Mouse (Mus musculus): ENCODE data around the gene Ccdc113. TPM values are rescaled to one million over a fixed set of nuclear protein-coding genes. Genes with fewer than 3 reads are reported as not detected.
"Not testable (repeated sequence)": the region's sequence is repeated elsewhere in the genome, so short reads cannot be mapped to it uniquely, and the experiment has no call there.

Gene Ccdc113
- polyA plus RNA-seq, 1 experiment from 2014 or later, result 2.7 TPM

DNA sequence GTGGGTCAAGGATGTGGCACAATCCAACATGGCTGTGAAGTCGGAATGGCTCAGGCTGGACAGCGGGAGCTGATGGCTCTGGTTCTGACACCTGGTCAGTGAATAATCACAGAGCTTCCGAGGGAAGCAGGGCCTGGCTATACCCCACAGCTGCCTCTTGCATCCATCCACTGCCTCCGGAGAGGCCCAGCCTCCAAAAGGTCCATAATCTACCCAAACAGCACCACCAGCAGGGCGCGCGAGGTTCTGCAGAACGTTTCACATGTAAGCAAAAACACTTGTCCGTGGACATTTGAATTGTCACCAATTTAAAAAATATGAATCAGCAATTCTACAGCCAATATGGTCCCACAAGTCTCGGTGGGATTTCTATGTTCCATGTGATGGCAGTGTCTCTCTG, 55.4 kb downstream of the Ccdc113 start:
- no peak overlapping the region for H3K4me3 ChIP-seq
- no peak overlapping the region for H3K27ac ChIP-seq
- WGBS, result 59% methylated on average over 10 of the region's 10 CpGs
- H3K9me3 ChIP-seq, result no peaks in the 10 kb centered on the region
- no peaks in the 10 kb centered on the region for H3K36me3 ChIP-seq
- H3K9ac ChIP-seq, result no peak overlapping the region
- no peak overlapping the region for H3K4me2 ChIP-seq
- H3K4me1 ChIP-seq, result no peaks in the 10 kb centered on the region
- no peaks in the 10 kb centered on the region for H3K27me3 ChIP-seq
- no peak; the same call in 1 of the 2 replicates for ATAC-seq (ENCODE audit: borderline replicate concordance, extremely low read depth, low FRiP score, low TSS enrichment)

GRCm38 (mm10) chr8:95590539-95590938, 56.7 kb downstream of the Ccdc113 start:
- Histone ChIP-seq H3K4me2 (no peak overlapping the region), H3K4me3 (no peak overlapping the region), H3K36me3 (no peaks in the 10 kb centered on the region), H3K4me1 (no peaks in the 10 kb centered on the region), H3K9me3 (no peaks in the 10 kb centered on the region), H3K27ac (no peak overlapping the region), H3K27me3 (no peaks in the 10 kb centered on the region), H3K9ac (no peak overlapping the region)
- WGBS, result 72% methylated on average over 4 of the region's 4 CpGs
- no peak for ATAC-seq (ENCODE audit: borderline replicate concordance, extremely low read depth, low FRiP score, low TSS enrichment)

DNA sequence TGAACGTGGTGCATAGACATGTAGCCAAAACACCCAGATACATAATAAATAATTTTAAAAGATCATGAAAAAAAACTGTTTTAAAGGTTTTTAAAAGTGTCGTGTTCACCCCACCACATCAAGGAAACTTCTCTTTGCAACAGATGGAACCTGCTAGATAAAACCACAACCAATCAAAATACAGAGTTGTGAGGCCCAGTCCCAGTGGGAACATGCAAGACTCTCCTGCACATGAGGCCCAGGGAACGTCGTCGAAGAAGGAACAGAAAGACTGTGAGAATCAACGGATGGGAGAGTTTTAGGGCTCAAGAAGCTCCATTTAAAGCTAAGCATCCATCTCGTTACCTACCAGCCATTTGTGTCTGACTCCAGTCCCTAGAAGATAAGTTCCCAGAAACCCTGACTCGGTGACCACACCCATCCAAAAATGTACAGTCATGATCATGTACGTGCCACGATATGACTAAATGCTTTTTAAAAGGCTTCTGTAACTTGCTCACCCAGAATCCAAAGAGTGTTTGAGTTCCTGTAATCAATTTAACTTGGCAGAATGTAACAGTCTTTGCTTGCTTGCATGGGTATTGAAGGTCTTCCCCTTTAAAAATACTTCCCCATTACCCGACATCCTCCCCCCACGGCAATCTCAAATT, 58.4 kb downstream of the Ccdc113 start:
- WGBS, result 77% methylated on average over 12 of the region's 12 CpGs
- Histone ChIP-seq H3K4me3 (no peak overlapping the region), H3K4me2 (no peak overlapping the region), H3K27me3 (no peaks in the 10 kb centered on the region), H3K9me3 (no peaks in the 10 kb centered on the region), H3K9ac (no peak overlapping the region), H3K36me3 (no peaks in the 10 kb centered on the region), H3K27ac (no peak overlapping the region), H3K4me1 (no peaks in the 10 kb centered on the region)
- no peak for ATAC-seq (ENCODE audit: borderline replicate concordance, extremely low read depth, low FRiP score, low TSS enrichment)

GRCm38 (mm10) chr8:95593439-95594393, 59.8 kb downstream of the Ccdc113 start:
- no peak overlapping the region for H3K4me3 ChIP-seq
- no peak overlapping the region for H3K27ac ChIP-seq
- WGBS, result 83% methylated on average over 7 of the region's 7 CpGs
- ATAC-seq (ENCODE audit: borderline replicate concordance, extremely low read depth, low FRiP score, low TSS enrichment), result no peak
- no peak overlapping the region for H3K4me2 ChIP-seq
- no peaks in the 10 kb centered on the region for H3K4me1 ChIP-seq
- no peaks in the 10 kb centered on the region for H3K27me3 ChIP-seq
- no peak overlapping the region for H3K9ac ChIP-seq
- no peaks in the 10 kb centered on the region for H3K9me3 ChIP-seq
- H3K36me3 ChIP-seq, result no peaks in the 10 kb centered on the region

- H3K9me3 ChIP-seq, result no peaks in the 10 kb centered on the region
- no peaks in the 10 kb centered on the region for H3K27me3 ChIP-seq
- H3K4me3 ChIP-seq, result no peak overlapping the region
- no peak overlapping the region for H3K4me2 ChIP-seq
- no peak overlapping the region for H3K9ac ChIP-seq
- 77% methylated on average over 14 of the region's 14 CpGs for WGBS
- H3K27ac ChIP-seq, result no peak overlapping the region
- H3K36me3 ChIP-seq, result no peaks in the 10 kb centered on the region
- ATAC-seq (ENCODE audit: borderline replicate concordance, extremely low read depth, low FRiP score, low TSS enrichment), result no peak
- no peaks in the 10 kb centered on the region for H3K4me1 ChIP-seq
Measured at GRCm38 (mm10) chr8:95595131-95595530, 61.2 kb downstream of the Ccdc113 start.

DNA sequence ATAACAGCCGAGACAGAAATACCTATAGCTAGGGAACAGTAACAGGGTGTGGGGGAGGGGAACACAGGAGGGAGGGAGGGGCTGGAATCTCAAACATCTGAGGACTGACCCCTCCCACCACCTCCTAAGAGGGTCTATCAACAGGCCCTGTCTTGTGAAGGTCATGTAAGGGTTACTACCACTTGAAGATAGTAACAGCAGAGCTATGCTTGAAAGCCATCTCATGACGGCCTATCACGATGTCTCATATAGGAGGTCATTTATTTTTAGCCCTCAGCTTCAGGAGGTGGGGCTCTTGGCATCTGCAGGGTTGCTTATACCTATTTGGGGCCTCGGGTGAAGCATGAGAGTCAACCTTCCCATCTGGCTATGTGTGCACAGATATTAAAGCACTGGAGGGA, 63.0 kb downstream of the Ccdc113 start:
- ATAC-seq (ENCODE audit: borderline replicate concordance, extremely low read depth, low FRiP score, low TSS enrichment), result no peak
- no peaks in the 10 kb centered on the region for H3K27me3 ChIP-seq
- no peaks in the 10 kb centered on the region for H3K9me3 ChIP-seq
- no peak overlapping the region for H3K4me3 ChIP-seq
- H3K9ac ChIP-seq, result no peak overlapping the region
- H3K36me3 ChIP-seq, result no peaks in the 10 kb centered on the region
- 20% methylated on average over 4 of the region's 4 CpGs for WGBS
- H3K4me1 ChIP-seq, result no peaks in the 10 kb centered on the region
- no peak overlapping the region for H3K27ac ChIP-seq
- no peak overlapping the region for H3K4me2 ChIP-seq

- Histone ChIP-seq H3K27me3 (no peaks in the 10 kb centered on the region), H3K4me2 (peak overlapping the region; percentile 21), H3K36me3 (no peaks in the 10 kb centered on the region), H3K27ac (no peak overlapping the region), H3K4me3 (no peak overlapping the region), H3K9ac (no peak overlapping the region), H3K9me3 (no peaks in the 10 kb centered on the region), H3K4me1 (no peaks in the 10 kb centered on the region)
- no peak for ATAC-seq (ENCODE audit: borderline replicate concordance, extremely low read depth, low FRiP score, low TSS enrichment)
- 6% methylated on average over 11 of the region's 11 CpGs for WGBS
Measured at GRCm38 (mm10) chr8:95599861-95600260, 66.0 kb downstream of the Ccdc113 start.

DNA sequence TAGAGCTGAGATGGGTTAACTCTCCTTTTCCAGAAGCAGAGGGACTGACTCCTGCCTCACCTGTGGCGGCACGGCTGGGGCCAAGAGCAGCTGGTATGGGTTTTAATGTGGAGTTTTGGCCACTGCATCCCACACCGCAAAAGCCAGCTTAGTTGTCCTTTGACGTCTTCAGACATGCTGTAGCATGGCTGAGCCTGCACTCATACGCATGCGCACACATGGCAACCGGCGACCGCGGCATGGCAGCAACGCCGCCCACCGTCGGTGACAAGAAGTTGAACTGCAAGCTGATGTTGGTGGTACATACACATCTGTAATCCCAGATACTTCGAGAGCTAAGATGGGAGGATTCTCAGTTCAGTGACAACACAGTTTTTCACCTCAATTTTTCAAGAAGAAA, 67.4 kb downstream of the Ccdc113 start:
- WGBS, result 61% methylated on average over 15 of the region's 15 CpGs
- no peak overlapping the region for H3K27ac ChIP-seq
- no peaks in the 10 kb centered on the region for H3K9me3 ChIP-seq
- no peak for ATAC-seq (ENCODE audit: borderline replicate concordance, extremely low read depth, low FRiP score, low TSS enrichment)
- H3K9ac ChIP-seq, result no peak overlapping the region
- H3K36me3 ChIP-seq, result no peaks in the 10 kb centered on the region
- no peaks in the 10 kb centered on the region for H3K4me1 ChIP-seq
- no peak overlapping the region for H3K4me2 ChIP-seq
- no peaks in the 10 kb centered on the region for H3K27me3 ChIP-seq
- no peak overlapping the region for H3K4me3 ChIP-seq

DNA sequence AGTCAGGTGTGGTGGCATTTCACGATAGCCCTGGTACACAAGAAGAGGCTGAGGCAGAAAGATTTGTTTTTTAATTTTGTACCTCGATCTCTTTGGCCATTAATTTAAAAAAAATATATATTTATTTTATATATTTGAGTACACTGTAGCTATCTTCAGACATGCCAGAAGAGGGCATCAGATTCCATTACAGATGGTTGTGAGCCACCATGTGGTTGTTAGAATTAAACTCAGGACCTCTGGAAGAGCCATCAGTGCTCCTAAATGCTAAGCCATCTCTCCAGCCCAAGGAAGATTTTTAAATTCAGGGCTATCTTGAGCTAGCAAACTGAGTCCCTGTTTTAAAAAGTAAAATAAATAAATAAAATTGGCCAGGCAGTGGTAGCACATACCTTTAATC, 68.3 kb downstream of the Ccdc113 start:
- Histone ChIP-seq H3K27me3 (no peaks in the 10 kb centered on the region), H3K4me3 (no peak overlapping the region), H3K36me3 (no peaks in the 10 kb centered on the region), H3K9me3 (no peaks in the 10 kb centered on the region), H3K4me1 (no peaks in the 10 kb centered on the region), H3K27ac (no peak overlapping the region), H3K9ac (no peak overlapping the region), H3K4me2 (no peak overlapping the region)
- ATAC-seq (ENCODE audit: borderline replicate concordance, extremely low read depth, low FRiP score, low TSS enrichment), result no peak
- WGBS, result 57% methylated on average over 2 of the region's 2 CpGs

GRCm38 (mm10) chr8:95606509-95606908, 72.6 kb downstream of the Ccdc113 start:
- H3K9ac ChIP-seq; H3K27ac ChIP-seq; H3K4me2 ChIP-seq; H3K27me3 ChIP-seq; H3K36me3 ChIP-seq; ATAC-seq (ENCODE audit: borderline replicate concordance, extremely low read depth, low FRiP score, low TSS enrichment); H3K4me3 ChIP-seq; H3K9me3 ChIP-seq; H3K4me1 ChIP-seq: not testable (repeated sequence)
- 16% methylated on average over 4 of the region's 5 CpGs for WGBS

- Histone ChIP-seq H3K4me3 (no peak overlapping the region), H3K4me1 (no peaks in the 10 kb centered on the region), H3K36me3 (no peaks in the 10 kb centered on the region), H3K27me3 (no peaks in the 10 kb centered on the region), H3K4me2 (no peak overlapping the region), H3K9ac (no peak overlapping the region), H3K9me3 (no peaks in the 10 kb centered on the region), H3K27ac (no peak overlapping the region)
- WGBS, result 52% methylated on average over 9 of the region's 9 CpGs
- ATAC-seq (ENCODE audit: borderline replicate concordance, extremely low read depth, low FRiP score, low TSS enrichment), result no peak
Measured at GRCm38 (mm10) chr8:95607210-95607609, 73.3 kb downstream of the Ccdc113 start.
